Comparison of ENCODE assay signal across 8 mouse cellular contexts in genomic region chr1:19205649-19206048, GRCm38 (mm10). TPM values are rescaled to one million over a fixed set of nuclear protein-coding genes. Genes with fewer than 3 reads are reported as not detected.
DNase-seq lines count a peak whose midpoint lies in the region; ATAC-seq lines count a peak whose summit lies in the region.

No protein-coding gene starts in this region.

- WGBS in hindbrain, embryonic 10.5 days, result 4% methylated on average over 12 of the region's 12 CpGs
- 4% methylated on average over 12 of the region's 12 CpGs for WGBS in midbrain, embryonic 13.5 days

- intact Hi-C loops in left cerebral cortex, postnatal 14 days (cut with DNase I), result loop anchor here (1.0 to 10.0 kb wide), 6 partner anchors 98 to 1307 kb away; no protein-coding TSS in a partner anchor

- H3K4me3 ChIP-seq in hindbrain, embryonic 10.5 days, result peak overlapping the region; percentile 40
- peak overlapping the region; percentile 23; the same call in 1 of the 2 replicates for H3K4me3 ChIP-seq in midbrain, embryonic 13.5 days (replicated peaks)

- H3K36me3 ChIP-seq in hindbrain, embryonic 10.5 days, result no peaks in the 10 kb centered on the region
- H3K36me3 ChIP-seq in midbrain, embryonic 13.5 days, result no peaks in the 10 kb centered on the region

- DNase-seq in thymus, postnatal 4 days, result peak; percentile 23
- no peak for DNase-seq in thymus, postnatal 0 days (ENCODE audit: low spot score)
- peak; percentile 77 for DNase-seq in embryo, embryonic 11 days
- DNase-seq in hindbrain, embryonic 10.5 days (ENCODE audit: low spot score), result peak; percentile 58
- peak; percentile 25 to 62 for DNase-seq in left cerebral cortex, postnatal 14 days (ENCODE audit: low spot score in 2 of 2)

- peaks cover 6% of the 10 kb centered on the region; the same call in 1 of the 2 replicates for H3K4me1 ChIP-seq in hindbrain, embryonic 10.5 days (replicated peaks)
- H3K4me1 ChIP-seq in midbrain, embryonic 13.5 days (replicated peaks), result no peaks in the 10 kb centered on the region; the same call in 1 of the 2 replicates

- peaks cover 73% of the 10 kb centered on the region for H3K27me3 ChIP-seq in hindbrain, embryonic 10.5 days (ENCODE audit: insufficient read depth, poor library complexity, severe bottlenecking)
- H3K27me3 ChIP-seq in midbrain, embryonic 13.5 days, result peaks cover 60% of the 10 kb centered on the region

- ATAC-seq in midbrain, embryonic 13.5 days, result peak; percentile 57; the same call in 1 of the 2 replicates
- ATAC-seq in granulocyte monocyte progenitor cell, adult 5-6 weeks (replicated peaks; ENCODE audit: poor library complexity, severe bottlenecking), result no peak
- ATAC-seq in erythroblast, adult 5-6 weeks (replicated peaks; ENCODE audit: low FRiP score, poor library complexity, severe bottlenecking), result no peak

- H3K27ac ChIP-seq in hindbrain, embryonic 10.5 days, result no peak overlapping the region
- no peak overlapping the region for H3K27ac ChIP-seq in midbrain, embryonic 13.5 days

- H3K9ac ChIP-seq in midbrain, embryonic 13.5 days (replicated peaks), result no peak overlapping the region

- H3K4me2 ChIP-seq in midbrain, embryonic 13.5 days (replicated peaks), result peak overlapping the region; percentile 52

- no peaks in the 10 kb centered on the region for H3K9me3 ChIP-seq in hindbrain, embryonic 10.5 days
- H3K9me3 ChIP-seq in midbrain, embryonic 13.5 days, result no peaks in the 10 kb centered on the region

RNA-seq across cellular contexts. Expression of gene Tfap2b, which starts 3.1 kb away (rescaled TPM):
- 0.68 and 0.79 TPM in 2 replicates for polyA plus RNA-seq in thymus, postnatal 0 days (2015; fragmentation: Nextera tagmentation; extraction: Ambion mirVana)
- polyA plus RNA-seq in hindbrain, embryonic 10.5 days (2016; fragmentation: Nextera tagmentation; extraction: Ambion mirVana), result 38.6 and 81.5 TPM in 2 replicates
- total RNA-seq in left cerebral cortex, postnatal 14 days (2021), result 1 to 10 TPM in 1 of 2 experiments, under 1 TPM in 1; 0.74 to 1.1 TPM
- 256 and 296 TPM in 2 replicates for polyA plus RNA-seq in midbrain, embryonic 13.5 days (2015; fragmentation: Nextera tagmentation; extraction: Ambion mirVana)
- total RNA-seq in granulocyte monocyte progenitor cell, adult 5-6 weeks (2014; fragmentation: Nextera tagmentation), result not detected in 2 replicates
- total RNA-seq in granulocyte monocyte progenitor cell, adult 5-6 weeks (2017), result not detected in 2 replicates
- total RNA-seq in erythroblast, adult 5-6 weeks (2015; ENCODE audit: low replicate concordance), result not detected in 2 replicates
- 0.14 TPM in 1 of 2 replicates, not detected in the other for total RNA-seq in erythroblast, adult 5-6 weeks (2017; ENCODE audit: low replicate concordance)
